Mouse (Mus musculus) lung, postnatal 0 days (tissue): ENCODE measurements around the gene Supt20.

Experiments
- CTCF ChIP-seq: IDR thresholded peaks from 2 replicates; pipeline ENCODE4 v1.5.1; 2016; ENCODE audit warnings: antibody characterized with exemption, mild to moderate bottlenecking
- EP300 ChIP-seq: IDR thresholded peaks from 2 replicates; pipeline ENCODE4 v1.6.1; 2016; ENCODE audit warnings: antibody characterized with exemption, mild to moderate bottlenecking, control low read depth

DNA sequence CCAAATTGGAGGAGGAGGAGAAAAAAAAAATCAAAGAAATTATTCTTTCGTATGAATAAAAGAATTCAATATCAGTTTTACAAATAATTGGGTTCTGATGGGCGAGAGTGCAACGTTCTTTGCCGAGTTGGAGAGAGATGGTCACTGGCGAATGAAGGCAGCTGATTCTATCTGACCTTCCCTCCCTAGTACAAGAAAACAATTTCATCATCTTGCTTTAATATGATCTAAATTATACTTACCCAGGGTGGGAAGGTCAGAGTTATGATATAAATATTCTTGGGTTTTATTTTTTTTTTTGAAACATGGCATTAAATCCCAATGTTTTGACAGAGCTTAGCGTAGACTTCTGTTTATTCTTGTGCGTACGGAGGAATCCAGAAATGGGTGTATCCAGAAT, 64.8 kb downstream of the Supt20 start:
- TF ChIP-seq CTCF (no peak), EP300 (no peak)
